Mouse (Mus musculus): ENCODE results near the gene Tbc1d8. TPM values are rescaled to one million over a fixed set of nuclear protein-coding genes. Genes with fewer than 3 reads are reported as not detected.

Gene Tbc1d8
- polyA plus RNA-seq, 1 experiment from 2014 or later, result 10.9 TPM

DNA sequence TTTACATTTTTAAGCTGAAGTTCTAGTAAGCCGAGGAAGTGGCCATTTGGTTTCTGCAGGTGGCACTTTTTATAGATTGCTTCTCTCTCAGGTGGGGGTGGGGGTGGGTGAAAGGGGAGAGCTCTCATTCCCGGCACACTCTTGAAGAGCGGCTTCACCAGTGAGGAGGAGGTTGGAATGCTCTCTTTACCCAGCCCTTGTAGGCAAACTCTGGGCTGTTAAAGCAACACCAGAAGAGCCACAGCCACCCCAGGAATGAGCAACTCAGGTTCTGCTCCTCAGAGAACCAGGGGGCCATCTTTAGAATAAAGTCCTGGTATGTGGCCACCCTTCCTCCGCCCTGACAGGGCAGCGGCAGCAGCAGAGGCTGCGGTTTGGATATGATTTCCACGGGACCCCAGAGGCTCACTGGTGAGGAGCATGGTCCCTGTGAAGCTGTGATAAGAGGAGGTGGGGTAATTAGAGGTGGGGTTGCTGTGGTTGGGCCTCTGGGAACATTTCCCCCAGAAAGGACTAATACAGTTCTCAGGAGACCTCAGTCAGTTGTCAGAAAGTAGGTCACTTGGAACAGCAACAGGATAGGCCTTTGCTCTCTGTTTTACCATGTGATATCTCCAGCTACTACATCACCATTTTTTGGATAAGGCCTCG, 85.2 kb downstream of the Tbc1d8 start:
- Histone ChIP-seq H3K27ac (no peak overlapping the region), H3K36me3 (no peaks in the 10 kb centered on the region; the same call in 1 of the 2 replicates), H3K9me3 (0 out of 2 replicates have a peak, but pooled peaks cover 5% of the 10 kb centered on the region), H3K4me1 (replicated peaks) (peaks cover 4% of the 10 kb centered on the region), H3K4me2 (no peak overlapping the region), H3K4me3 (replicated peaks) (no peak overlapping the region), H3K27me3 (peaks cover 8% of the 10 kb centered on the region), H3K9ac (replicated peaks) (no peak overlapping the region)
- 73% methylated on average over 8 of the region's 8 CpGs for WGBS
- no peak for ATAC-seq (ENCODE audit: insufficient number of reproducible peaks, insufficient read depth, low FRiP score, low TSS enrichment, low read depth)

DNA sequence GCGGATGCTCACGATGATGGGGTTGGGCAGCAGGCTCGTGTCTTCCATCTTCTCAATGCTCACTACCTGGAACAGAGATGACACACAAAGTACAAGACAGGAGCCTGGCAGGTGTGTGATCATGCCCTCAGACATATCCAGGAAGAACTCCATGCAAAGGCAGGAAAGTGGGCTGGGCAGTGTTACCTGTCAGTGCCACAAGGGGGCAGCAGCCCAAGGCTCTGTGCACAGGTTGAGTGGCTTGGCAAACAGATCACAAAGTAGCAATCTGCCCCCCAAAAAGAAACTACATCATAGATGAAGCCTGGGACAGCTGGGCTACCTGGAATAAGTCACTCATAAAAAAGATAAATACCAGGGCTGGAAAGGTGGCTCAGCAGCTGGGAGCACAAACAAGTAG, 86.4 kb downstream of the Tbc1d8 start:
- Histone ChIP-seq H3K4me2 (no peak overlapping the region), H3K9me3 (0 out of 2 replicates have a peak, but pooled peaks cover 2% of the 10 kb centered on the region), H3K27ac (no peak overlapping the region), H3K4me3 (replicated peaks) (no peak overlapping the region), H3K36me3 (no peaks in the 10 kb centered on the region; the same call in 1 of the 2 replicates), H3K4me1 (replicated peaks) (peaks cover 4% of the 10 kb centered on the region), H3K9ac (replicated peaks) (no peak overlapping the region), H3K27me3 (peaks cover 8% of the 10 kb centered on the region)
- no peak for ATAC-seq (ENCODE audit: insufficient number of reproducible peaks, insufficient read depth, low FRiP score, low TSS enrichment, low read depth)
- 66% methylated on average over 3 of the region's 3 CpGs for WGBS

DNA sequence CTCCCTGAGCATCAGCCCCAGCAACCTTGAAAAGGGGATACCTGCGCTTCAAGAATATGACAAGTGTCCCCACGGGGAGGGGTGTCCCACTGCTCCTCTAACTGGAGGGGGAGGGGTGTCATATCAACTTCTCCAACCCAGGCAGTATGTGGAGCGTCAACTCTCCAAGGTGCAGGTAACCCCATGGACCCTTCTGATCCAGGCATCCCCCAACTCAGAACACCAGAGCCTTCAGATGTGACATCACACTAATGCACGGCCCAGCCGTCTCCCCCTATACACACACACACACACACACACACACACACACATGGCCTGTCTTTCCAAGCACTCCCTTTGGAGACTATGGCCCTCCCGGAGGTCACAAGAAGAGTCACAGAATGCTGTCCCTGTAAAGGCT, 86.9 kb downstream of the Tbc1d8 start:
- H3K27me3 ChIP-seq, result peaks cover 8% of the 10 kb centered on the region
- H3K4me1 ChIP-seq (replicated peaks), result peaks cover 4% of the 10 kb centered on the region
- H3K9me3 ChIP-seq, result no peaks in the 10 kb centered on the region
- no peak overlapping the region for H3K27ac ChIP-seq
- H3K4me3 ChIP-seq (replicated peaks), result no peak overlapping the region
- 92% methylated on average over 6 of the region's 6 CpGs for WGBS
- H3K9ac ChIP-seq (replicated peaks), result no peak overlapping the region
- H3K36me3 ChIP-seq, result no peaks in the 10 kb centered on the region
- no peak for ATAC-seq (ENCODE audit: insufficient number of reproducible peaks, insufficient read depth, low FRiP score, low TSS enrichment, low read depth)
- no peak overlapping the region for H3K4me2 ChIP-seq

DNA sequence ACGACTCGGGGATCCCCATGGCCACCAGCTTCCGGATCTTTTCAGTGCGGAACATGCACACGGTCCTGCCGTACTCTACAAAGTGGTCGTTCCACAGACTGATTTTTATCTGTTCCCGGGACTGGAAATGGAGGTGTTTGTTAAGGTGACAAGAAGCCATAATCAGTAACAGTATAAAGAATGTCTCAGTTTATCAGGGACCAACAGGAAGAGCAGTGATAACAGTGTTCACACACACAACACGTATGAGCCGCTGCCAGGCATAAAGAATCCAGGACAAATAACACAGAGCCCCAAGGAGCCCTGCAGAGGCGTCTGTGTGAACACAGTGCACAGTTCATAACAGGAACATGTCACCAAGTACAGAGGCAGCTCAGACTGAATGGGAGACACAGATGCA, 89.2 kb downstream of the Tbc1d8 start:
- WGBS, result 91% methylated on average over 11 of the region's 11 CpGs
- Histone ChIP-seq H3K27me3 (peaks cover 8% of the 10 kb centered on the region), H3K36me3 (no peaks in the 10 kb centered on the region), H3K4me1 (replicated peaks) (peaks cover 4% of the 10 kb centered on the region), H3K9ac (replicated peaks) (no peak overlapping the region), H3K27ac (no peak overlapping the region), H3K4me2 (no peak overlapping the region), H3K9me3 (no peaks in the 10 kb centered on the region), H3K4me3 (replicated peaks) (no peak overlapping the region)
- ATAC-seq (ENCODE audit: insufficient number of reproducible peaks, insufficient read depth, low FRiP score, low TSS enrichment, low read depth), result no peak

DNA sequence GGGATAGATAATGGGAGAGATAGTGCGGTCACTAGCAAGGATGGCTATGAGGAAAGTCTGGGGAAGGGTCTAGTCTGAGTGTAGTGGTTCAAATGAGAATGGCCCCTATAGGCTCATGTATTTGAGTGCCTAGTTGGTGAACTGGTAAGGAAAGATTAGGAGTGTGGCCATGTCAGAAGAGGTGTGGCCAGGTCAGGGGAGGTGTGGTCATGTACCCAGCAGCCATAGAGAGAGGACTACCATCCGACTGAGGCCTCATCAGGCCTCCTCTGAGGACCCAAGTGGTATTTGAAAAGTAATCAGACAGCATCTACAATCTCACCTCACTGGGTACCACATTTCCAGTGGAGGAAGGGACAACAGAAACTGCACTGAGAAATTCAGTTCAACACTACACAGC, 90.4 kb downstream of the Tbc1d8 start:
- H3K4me2 ChIP-seq, result no peak overlapping the region
- no peaks in the 10 kb centered on the region for H3K9me3 ChIP-seq
- H3K27ac ChIP-seq, result no peak overlapping the region
- WGBS, result 80% methylated on average over 2 of the region's 2 CpGs
- H3K36me3 ChIP-seq, result no peaks in the 10 kb centered on the region
- ATAC-seq (ENCODE audit: insufficient number of reproducible peaks, insufficient read depth, low FRiP score, low TSS enrichment, low read depth), result no peak
- no peak overlapping the region for H3K9ac ChIP-seq (replicated peaks)
- peaks cover 8% of the 10 kb centered on the region for H3K27me3 ChIP-seq
- no peak overlapping the region for H3K4me3 ChIP-seq (replicated peaks)
- H3K4me1 ChIP-seq (replicated peaks), result no peaks in the 10 kb centered on the region; the same call in 1 of the 2 replicates

DNA sequence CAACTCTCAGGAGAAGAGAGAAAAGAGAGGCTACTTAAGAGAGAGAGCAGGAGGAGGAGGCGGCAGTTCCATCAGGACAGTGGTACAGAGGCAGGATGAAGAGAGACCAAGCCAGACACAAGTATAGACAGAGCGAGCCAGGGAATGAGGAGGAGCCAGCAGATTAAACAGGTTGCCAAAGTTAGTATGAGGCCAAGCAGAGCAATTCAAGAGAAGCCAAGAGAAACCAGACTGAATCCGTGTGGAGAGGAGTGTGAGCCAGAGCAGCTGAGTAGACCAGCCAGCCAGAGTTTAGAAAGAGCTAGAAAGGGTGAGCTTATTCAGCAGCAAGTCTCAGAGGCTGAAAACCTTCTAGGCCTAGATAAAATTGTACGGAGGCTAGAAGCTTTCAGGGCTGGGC, 91.1 kb downstream of the Tbc1d8 start:
- no peak overlapping the region for H3K4me2 ChIP-seq
- H3K4me3 ChIP-seq (replicated peaks), result no peak overlapping the region
- no peak overlapping the region for H3K27ac ChIP-seq
- no peaks in the 10 kb centered on the region for H3K4me1 ChIP-seq (replicated peaks)
- WGBS, result 79% methylated on average over 4 of the region's 4 CpGs
- H3K36me3 ChIP-seq, result no peaks in the 10 kb centered on the region
- peaks cover 8% of the 10 kb centered on the region for H3K27me3 ChIP-seq
- H3K9ac ChIP-seq (replicated peaks), result no peak overlapping the region
- H3K9me3 ChIP-seq, result no peaks in the 10 kb centered on the region
- ATAC-seq (ENCODE audit: insufficient number of reproducible peaks, insufficient read depth, low FRiP score, low TSS enrichment, low read depth), result no peak

DNA sequence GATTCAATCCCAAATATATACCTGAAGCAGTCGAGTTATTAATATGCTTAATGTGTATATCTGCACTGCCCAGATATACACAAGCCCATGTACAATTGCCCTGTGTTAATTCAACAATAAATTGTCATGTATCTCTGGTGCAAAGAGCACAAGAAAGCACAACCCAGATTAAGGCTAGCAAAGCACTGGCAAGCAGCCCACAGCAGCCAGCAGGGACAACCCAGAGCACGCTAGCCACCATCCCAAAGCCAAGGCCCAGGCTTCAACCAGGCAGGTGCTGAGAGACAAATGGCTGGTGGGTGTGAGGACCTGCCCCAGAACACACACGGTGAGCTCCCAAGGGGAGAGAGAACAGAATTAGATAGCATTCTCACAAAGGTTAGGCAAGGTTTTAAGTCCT, 92.1 kb downstream of the Tbc1d8 start:
- no peak overlapping the region for H3K4me2 ChIP-seq
- no peaks in the 10 kb centered on the region for H3K4me1 ChIP-seq (replicated peaks)
- no peak overlapping the region for H3K9ac ChIP-seq (replicated peaks)
- WGBS, result 57% methylated on average over 3 of the region's 3 CpGs
- no peaks in the 10 kb centered on the region for H3K9me3 ChIP-seq
- no peak for ATAC-seq (ENCODE audit: insufficient number of reproducible peaks, insufficient read depth, low FRiP score, low TSS enrichment, low read depth)
- no peaks in the 10 kb centered on the region for H3K36me3 ChIP-seq
- H3K27me3 ChIP-seq, result peaks cover 6% of the 10 kb centered on the region
- H3K4me3 ChIP-seq (replicated peaks), result no peak overlapping the region
- no peak overlapping the region for H3K27ac ChIP-seq

DNA sequence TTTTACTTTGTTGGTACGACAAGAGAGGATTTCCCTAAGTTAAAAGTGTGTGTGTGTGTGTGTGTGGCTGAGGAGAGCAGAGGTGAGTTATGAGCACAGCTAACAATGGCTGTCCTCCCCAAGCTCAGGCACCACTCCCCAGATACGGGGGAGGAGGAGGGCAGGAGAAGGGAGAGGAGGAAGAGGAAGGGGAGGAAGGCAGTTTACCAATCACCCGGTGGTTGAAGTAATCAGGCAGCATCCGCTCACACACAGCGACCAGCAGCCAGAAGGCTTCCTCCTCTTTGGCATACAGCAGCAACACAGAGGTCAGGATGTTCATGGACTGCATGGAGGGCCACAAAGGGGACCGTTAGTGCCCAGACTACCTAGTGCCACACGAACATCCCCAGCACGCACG, 93.6 kb downstream of the Tbc1d8 start:
- Histone ChIP-seq H3K4me3 (replicated peaks) (no peak overlapping the region), H3K36me3 (no peaks in the 10 kb centered on the region), H3K4me1 (replicated peaks) (no peaks in the 10 kb centered on the region), H3K9ac (replicated peaks) (no peak overlapping the region), H3K4me2 (no peak overlapping the region), H3K27ac (no peak overlapping the region), H3K27me3 (no peaks in the 10 kb centered on the region), H3K9me3 (no peaks in the 10 kb centered on the region)
- no peak for ATAC-seq (ENCODE audit: insufficient number of reproducible peaks, insufficient read depth, low FRiP score, low TSS enrichment, low read depth)
- 85% methylated on average over 9 of the region's 9 CpGs for WGBS

DNA sequence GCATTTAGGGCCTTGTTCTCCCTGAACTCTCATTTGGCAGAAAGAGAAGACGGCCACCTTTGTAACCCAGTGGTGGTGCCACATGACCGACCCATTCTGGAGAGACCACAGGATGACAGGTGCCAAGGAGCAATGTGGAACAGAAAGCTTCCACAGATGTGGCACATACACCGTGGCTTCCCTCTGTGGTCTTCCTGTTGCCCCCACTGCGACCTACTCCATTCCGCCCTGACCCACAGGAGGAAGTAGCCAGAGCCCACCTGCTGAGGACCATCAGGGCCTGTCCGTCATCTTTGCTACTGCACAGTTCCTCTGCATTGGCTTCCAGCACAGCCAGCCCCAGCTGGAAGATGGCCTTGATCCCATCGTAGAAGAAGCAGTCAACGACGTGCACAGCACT, 97.5 kb downstream of the Tbc1d8 start:
- WGBS, result 86% methylated on average over 9 of the region's 9 CpGs
- H3K9ac ChIP-seq (replicated peaks), result no peak overlapping the region
- H3K36me3 ChIP-seq, result 0 out of 2 replicates have a peak, but pooled peaks cover 5% of the 10 kb centered on the region
- no peak for ATAC-seq (ENCODE audit: insufficient number of reproducible peaks, insufficient read depth, low FRiP score, low TSS enrichment, low read depth)
- no peak overlapping the region for H3K4me2 ChIP-seq
- no peaks in the 10 kb centered on the region for H3K4me1 ChIP-seq (replicated peaks)
- no peak overlapping the region for H3K4me3 ChIP-seq (replicated peaks)
- no peak overlapping the region for H3K27ac ChIP-seq
- H3K27me3 ChIP-seq, result no peaks in the 10 kb centered on the region
- H3K9me3 ChIP-seq, result no peaks in the 10 kb centered on the region

DNA sequence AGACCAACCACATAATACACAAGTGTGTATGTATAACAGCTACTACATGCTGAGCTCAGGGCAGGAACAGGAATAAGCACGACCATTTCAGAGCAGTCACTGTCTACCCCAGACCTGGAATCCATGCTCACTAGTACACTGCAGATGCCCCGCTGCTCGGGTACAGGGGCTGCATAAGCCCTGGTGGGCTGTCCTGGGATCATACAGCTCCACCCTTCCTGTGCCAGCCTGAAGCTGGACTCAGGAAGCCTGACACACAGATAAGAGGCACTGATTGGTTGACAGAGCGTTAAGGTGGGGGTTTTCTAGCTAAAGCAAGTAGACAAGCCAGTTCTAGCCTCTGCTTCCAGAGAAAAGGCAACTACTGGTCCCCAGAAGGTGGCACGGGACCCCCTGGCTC, 99.5 kb downstream of the Tbc1d8 start:
- H3K4me3 ChIP-seq (replicated peaks), result no peak overlapping the region
- no peak for ATAC-seq (ENCODE audit: insufficient number of reproducible peaks, insufficient read depth, low FRiP score, low TSS enrichment, low read depth)
- H3K27ac ChIP-seq, result no peak overlapping the region
- H3K27me3 ChIP-seq, result no peaks in the 10 kb centered on the region
- peaks cover 10% of the 10 kb centered on the region for H3K36me3 ChIP-seq
- 77% methylated on average over 5 of the region's 5 CpGs for WGBS
- H3K4me1 ChIP-seq (replicated peaks), result no peaks in the 10 kb centered on the region
- H3K4me2 ChIP-seq, result no peak overlapping the region
- H3K9me3 ChIP-seq, result no peaks in the 10 kb centered on the region
- no peak overlapping the region for H3K9ac ChIP-seq (replicated peaks)

DNA sequence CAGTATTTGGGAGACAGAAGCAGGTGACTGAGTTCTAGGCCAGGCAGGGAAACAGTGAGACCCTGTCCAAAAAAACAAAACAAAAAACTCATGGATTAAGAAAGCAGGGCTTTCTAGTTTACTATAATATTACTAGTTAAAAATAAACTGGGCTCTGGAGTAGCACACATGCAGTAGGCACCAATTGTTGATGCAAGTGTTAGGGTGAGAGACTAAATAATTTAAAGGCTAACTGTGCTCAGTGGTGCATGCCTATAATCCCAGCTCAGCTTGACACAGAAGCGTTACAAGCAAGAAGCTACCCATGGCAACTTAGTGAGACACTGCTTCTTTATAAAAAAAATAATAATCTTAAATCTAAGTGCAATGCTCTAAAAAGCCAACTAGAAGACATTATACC, 100.0 kb downstream of the Tbc1d8 start:
- no peak overlapping the region for H3K4me3 ChIP-seq (replicated peaks)
- H3K9ac ChIP-seq (replicated peaks), result no peak overlapping the region
- H3K9me3 ChIP-seq, result no peaks in the 10 kb centered on the region
- no peak for ATAC-seq (ENCODE audit: insufficient number of reproducible peaks, insufficient read depth, low FRiP score, low TSS enrichment, low read depth)
- peaks cover 15% of the 10 kb centered on the region for H3K36me3 ChIP-seq
- no peak overlapping the region for H3K4me2 ChIP-seq
- H3K27ac ChIP-seq, result no peak overlapping the region
- no peaks in the 10 kb centered on the region for H3K4me1 ChIP-seq (replicated peaks)
- no peaks in the 10 kb centered on the region for H3K27me3 ChIP-seq
- WGBS, result 85% methylated on average over 1 of the region's 1 CpGs

DNA sequence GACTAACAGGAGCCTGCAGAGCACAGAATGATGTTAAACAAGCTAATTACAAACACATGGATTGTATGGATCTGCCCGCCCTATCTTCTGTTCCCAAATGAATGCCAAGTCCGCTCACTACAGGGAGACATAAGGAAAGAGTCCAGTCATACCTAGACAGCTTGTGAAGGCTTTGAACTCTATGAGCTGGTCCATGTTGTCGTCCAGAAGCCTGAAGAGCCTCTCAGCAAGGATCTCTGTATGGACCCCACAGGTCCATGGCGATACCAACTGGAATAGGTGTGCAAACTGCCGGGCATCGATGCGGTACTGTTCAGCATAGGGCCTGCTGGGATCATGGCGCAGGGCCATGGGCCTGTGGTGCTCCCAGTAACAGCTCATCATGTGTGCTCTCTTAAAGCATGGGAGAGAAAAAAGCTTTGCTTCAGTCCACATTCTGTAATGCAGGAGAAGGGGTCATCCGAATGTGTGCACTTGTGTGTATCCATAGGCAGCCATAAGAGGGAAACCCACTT, 101.8 kb downstream of the Tbc1d8 start:
- no peak overlapping the region for H3K27ac ChIP-seq
- WGBS, result 93% methylated on average over 9 of the region's 9 CpGs

More for the DNA sequence above, 101.8 kb downstream of the Tbc1d8 start:
- Histone ChIP-seq H3K27me3 (no peaks in the 10 kb centered on the region), H3K4me2 (no peak overlapping the region), H3K4me3 (replicated peaks) (no peak overlapping the region), H3K9me3 (no peaks in the 10 kb centered on the region), H3K4me1 (replicated peaks) (no peaks in the 10 kb centered on the region), H3K9ac (replicated peaks) (no peak overlapping the region), H3K36me3 (peaks cover 33% of the 10 kb centered on the region)
- ATAC-seq (ENCODE audit: insufficient number of reproducible peaks, insufficient read depth, low FRiP score, low TSS enrichment, low read depth), result no peak
